Mouse (Mus musculus): Measurements from ENCODE around the gene Sh2b3. TPM values are rescaled to one million over a fixed set of nuclear protein-coding genes. Genes with fewer than 3 reads are reported as not detected.

Gene Sh2b3
- 77.7 and 81.7 TPM in 2 replicates for total RNA-seq (2017)

DNA sequence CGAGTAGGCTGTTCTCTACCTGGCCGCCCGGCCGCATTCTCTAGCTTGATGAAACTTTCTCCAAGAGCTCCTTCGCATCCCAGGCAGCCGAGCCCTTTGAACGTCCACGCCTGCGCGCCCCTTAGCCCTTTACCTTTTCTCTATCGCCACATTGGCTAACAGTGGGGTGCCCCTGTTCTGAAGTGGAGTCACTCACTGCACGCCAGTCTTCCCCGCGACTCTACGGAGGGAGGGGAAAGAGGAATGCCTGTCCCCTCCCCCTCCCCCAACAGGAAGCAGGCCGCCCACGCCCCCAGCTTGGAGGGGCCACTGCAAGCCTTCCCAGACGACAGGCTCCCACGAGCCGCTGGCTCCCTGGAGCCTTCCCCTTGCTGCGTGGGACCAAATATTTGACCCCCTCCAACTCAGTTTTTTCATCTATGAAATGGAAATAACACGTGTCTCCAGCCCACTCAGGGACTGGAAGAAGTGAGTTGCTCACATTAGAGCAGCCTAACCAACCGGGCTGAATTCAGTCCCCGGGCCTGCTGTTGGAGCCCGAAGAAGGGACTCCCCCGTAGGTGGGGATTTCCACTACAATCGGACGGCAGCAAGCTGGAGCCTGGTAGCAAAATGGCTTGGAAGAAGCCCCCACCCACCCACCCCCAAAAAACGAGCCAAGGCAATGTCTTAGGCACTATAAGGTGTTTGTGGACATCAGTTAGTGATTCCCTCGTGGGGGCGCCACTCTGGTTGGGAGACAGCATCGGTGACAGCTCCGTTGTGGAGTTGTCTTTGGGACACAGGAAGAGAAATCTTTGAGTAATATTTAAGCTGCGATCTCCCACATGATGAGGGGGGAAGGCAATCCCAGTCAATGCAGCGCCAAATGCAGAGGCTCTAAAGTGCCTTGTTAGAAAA lies at the start of gene Sh2b3:
Gene Sh2b3, minus strand, starts transcription at position 206 of the 900 bp plus-strand sequence.
- ATAC-seq (ENCODE audit: extremely low read depth, insufficient number of reproducible peaks, low FRiP score, poor library complexity, severe bottlenecking) = no peak

DNA sequence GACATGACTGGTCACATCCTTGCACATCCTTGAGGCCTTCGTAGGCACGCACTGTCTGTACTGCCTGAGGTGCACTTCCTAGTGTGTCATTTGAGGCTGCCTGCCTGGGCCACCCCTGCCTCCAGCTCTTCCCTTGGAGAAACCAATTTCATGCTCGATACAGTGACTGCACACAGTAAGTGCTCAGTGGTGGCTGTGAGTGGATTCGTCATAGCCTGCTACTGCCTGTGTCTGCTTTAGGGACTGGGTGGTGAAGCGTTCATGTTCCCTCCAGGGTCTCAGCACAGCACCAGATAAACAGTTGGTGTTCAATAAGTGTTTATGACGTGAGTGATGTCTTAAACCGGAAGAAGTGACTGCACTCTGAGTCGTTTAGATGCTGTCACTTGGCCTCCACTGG lies 45.9 kb upstream of the Sh2b3 start:
- no peak for ATAC-seq (ENCODE audit: extremely low read depth, insufficient number of reproducible peaks, low FRiP score, poor library complexity, severe bottlenecking)

DNA sequence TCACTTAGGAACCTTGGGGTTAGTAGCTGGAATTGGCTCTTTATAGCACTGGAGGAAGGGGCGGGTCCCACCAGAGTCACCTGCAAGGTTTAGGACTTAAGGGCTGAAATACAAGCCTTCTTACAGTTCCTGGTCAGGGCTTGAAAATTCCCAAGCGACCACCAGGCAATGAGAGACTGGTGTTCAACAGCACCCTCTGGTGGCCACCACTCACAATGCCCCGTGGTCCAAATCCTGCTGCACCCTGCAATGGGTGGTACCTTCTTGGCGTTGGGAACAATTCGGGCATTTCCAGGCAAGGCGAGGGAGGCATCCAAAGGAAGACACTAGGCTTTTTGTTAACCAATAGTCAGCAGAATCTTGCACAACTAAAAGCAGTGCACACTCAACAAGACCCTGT lies 41.8 kb upstream of the Sh2b3 start:
- ATAC-seq (ENCODE audit: extremely low read depth, insufficient number of reproducible peaks, low FRiP score, poor library complexity, severe bottlenecking) = no peak; the same call in 1 of the 2 replicates

DNA sequence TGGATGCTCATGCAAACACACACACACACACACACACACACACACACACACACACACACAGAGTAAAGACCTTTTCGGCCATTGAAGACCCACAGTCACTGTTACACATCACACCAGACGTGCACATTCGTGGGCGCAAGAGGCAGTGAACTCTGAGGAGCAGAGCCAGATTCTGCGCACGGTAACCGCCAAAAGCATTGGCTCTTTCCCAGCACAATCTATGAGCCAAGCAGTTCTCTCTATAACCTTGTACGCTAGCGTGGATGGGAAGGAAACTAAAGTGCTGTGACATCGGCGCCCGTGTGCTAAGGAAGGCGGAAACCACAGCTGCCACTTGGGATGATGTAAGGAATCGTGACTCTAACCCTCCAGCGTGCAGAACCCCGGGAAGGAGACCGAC lies 41.3 kb upstream of the Sh2b3 start:
- ATAC-seq (ENCODE audit: extremely low read depth, insufficient number of reproducible peaks, low FRiP score, poor library complexity, severe bottlenecking) = no peak

DNA sequence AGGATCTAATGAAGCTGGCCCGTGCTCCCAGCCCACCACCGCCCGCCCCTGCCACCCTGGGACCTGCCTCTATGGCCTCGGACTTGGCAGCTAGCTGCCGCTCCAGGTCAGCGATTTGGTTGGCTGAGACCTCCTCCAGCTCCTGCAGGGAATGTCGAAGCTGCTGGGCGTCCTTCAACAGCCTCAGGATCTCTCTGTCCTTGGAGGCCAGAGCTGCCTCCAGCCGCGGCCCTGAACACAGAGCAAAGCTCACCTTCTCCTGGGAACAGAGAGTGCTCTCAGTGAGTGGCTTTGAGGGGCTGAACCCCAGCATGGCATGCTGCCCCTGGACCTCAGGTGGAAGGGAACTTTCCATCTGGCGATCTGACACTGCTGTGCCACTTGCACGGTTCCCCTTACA lies 39.5 kb upstream of the Sh2b3 start:
- ATAC-seq (ENCODE audit: extremely low read depth, insufficient number of reproducible peaks, low FRiP score, poor library complexity, severe bottlenecking) = no peak

DNA sequence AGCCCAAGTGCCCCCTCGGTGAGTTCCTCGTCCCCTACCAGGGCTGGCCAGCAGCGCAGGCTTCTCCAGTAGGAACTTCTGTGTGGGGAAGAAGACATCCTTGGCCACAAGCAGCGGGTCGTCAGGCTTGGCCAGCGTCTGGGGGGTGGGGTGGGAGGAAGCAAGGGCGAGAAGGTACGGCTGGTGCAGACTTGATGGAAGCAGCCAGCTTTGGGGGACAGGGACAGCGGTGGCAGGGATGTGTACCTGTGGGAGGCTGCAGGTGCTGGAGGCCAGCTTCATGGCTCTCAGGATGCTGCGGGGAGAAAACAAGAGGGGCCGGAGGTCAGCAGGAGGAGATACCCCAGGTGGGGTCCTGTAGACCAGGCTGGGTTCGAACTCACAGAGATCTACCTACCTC lies 37.6 kb upstream of the Sh2b3 start:
- ATAC-seq (ENCODE audit: extremely low read depth, insufficient number of reproducible peaks, low FRiP score, poor library complexity, severe bottlenecking) = no peak

DNA sequence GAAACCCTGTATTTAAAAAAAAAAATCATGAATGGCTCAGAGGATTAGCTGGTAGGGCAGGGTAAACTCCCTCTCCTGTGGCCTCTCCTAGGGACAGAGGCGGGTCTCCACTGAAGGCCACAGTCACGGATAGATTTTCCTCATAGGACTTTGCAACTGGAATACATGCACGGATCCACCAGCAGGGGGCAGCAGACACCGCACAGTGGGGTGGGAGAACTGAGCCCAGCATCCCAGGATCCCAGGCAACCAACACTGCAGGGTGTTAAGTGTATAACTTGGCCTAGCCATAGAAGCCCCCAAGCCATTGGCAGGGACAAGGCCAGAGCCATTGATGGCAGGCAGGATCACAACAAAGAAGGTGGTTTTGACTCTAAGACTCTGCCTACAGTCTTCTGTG lies 34.7 kb upstream of the Sh2b3 start:
- ATAC-seq (ENCODE audit: extremely low read depth, insufficient number of reproducible peaks, low FRiP score, poor library complexity, severe bottlenecking) = no peak

DNA sequence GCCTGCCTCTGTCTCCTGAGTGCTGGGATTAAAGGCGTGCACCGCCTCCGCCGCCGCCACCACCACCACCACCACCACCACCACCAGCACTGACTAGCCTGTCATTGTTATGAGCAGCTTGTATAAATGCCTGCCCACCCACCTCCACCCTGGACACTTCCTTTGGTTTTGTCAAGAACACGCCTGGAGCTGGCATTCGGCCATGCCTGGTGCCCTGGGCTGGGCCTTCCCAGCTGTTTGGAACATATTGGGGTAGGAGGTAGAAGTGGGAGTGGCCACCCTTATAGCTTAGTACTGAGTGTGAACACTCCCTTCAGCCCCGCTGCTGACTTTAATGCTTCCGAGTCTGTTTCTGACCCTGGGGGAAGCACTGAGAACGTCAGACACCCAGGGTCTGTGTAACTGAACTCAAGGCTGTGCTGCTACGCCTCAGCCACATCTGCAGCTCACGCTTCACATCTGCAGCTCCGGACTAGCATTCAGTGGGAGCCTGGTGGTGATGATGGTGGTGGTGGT lies 34.1 kb upstream of the Sh2b3 start:
- no peak for ATAC-seq (ENCODE audit: extremely low read depth, insufficient number of reproducible peaks, low FRiP score, poor library complexity, severe bottlenecking)

DNA sequence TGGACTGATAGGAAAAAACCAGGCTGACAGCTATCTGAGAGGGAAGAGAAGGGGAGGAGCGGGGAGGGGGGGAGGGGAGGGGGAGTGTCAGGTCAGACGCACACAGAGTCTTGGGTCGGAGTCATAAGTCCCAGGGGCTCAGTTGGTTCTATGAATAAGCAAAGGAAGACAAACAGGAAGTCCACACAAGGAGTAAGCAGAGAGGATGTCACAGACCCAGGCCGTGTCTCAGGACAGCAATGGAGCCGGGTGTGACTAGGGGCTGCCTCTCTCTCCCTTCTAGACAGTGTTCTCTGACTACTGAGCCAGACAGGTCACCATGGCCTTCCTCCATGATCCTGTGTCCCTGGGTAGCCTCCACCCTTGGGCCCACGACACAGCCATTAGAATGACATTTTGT lies 33.4 kb upstream of the Sh2b3 start:
- ATAC-seq (ENCODE audit: extremely low read depth, insufficient number of reproducible peaks, low FRiP score, poor library complexity, severe bottlenecking) = no peak

DNA sequence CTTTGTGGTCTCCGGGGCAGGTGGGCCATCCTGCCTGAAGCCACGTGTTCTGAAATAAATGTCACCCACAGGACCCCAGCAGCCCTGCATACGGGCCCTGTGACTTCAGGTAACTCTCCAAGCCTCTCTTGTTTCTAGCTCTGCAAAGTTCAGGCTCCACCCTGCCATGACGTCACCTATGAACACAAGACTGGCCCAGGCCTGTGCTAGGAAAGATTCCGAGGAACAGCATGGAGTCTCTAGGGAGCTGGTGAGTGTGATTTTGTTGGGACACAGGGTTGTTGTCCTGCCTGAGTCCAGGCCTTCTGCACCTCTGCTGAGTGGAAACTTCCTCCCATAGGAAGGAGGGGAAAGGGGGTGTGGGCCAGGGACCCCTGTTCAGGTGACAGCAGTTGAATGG lies 30.5 kb upstream of the Sh2b3 start:
- no peak for ATAC-seq (ENCODE audit: extremely low read depth, insufficient number of reproducible peaks, low FRiP score, poor library complexity, severe bottlenecking)

DNA sequence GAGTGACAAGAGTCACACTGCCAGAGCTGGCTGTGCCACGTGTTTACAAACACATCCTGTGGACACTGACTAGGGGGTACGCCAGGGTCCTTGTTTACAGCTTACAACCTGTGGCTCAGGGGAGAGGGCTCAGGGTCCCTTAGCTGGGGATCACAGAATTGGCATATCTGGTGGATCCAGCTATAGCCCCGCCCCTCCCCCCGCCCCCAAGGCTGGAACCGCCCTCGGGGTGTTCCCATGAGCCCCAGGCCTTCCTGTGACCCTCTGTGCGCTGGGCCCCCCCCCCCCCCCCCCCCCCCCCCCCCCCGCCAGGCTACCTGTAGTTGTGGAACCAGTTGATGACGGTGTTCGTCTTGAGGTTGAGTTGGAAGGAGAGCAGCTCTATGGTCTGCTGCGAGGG lies 26.9 kb upstream of the Sh2b3 start:
- ATAC-seq (ENCODE audit: extremely low read depth, insufficient number of reproducible peaks, low FRiP score, poor library complexity, severe bottlenecking) = no peak

DNA sequence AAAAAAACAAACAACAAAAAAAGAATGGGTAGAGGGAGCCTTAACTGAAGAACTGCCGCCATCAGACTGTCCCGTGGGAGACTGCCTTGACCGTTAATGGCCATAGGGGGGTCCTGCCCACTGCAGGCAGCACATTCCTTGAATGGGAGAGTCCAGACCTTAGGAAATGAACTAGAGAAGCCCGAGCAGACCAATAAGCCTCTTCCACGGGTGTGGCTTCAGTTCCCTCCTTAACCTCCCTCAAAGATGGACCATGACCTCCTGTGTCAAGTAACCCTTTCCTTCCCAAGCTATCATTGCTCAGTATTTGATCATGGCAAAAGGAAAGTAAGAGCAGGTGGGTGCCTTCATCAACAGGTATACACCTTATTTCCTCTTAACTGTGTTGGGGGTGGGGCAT lies 24.5 kb upstream of the Sh2b3 start:
- no peak for ATAC-seq (ENCODE audit: extremely low read depth, insufficient number of reproducible peaks, low FRiP score, poor library complexity, severe bottlenecking)

DNA sequence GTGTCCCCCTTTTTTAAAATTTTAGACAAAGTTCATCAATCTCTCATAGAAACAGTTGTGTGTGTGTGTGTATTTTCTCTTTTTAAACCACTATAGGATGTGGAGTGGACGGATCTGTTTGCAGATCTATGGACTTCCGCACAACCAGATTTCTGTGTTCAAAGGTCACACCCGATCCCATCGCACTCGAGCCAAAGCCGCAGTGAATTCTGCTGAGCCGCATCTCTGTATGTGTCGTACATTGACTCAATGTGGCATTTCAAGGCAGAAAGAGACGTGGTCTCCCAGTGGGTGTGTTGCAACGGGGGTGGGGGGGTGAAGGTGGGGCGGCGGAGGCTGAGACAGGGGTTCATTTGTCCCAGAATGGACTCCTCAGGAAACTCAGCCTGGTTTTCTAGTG lies 21.0 kb upstream of the Sh2b3 start:
- ATAC-seq (ENCODE audit: extremely low read depth, insufficient number of reproducible peaks, low FRiP score, poor library complexity, severe bottlenecking) = no peak

DNA sequence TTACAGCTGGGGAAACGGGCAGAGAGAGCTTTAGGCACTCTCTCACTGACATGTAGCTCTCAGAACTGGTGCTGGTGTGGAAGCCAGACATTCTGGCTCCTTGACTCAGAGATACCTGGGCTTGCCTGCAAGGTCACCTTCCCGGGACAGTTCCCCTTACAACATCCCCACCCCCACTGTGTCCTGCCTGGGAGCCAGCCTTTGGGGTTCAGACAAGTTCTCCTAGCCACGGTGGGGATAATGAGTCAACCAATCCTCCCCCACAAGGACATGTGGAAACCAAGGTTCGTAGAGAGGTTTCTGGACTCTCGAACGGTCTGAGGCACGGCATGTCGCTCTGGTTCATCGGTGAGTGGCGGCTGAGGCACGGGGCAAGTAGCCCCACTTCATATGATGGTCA lies 19.3 kb upstream of the Sh2b3 start:
- ATAC-seq (ENCODE audit: extremely low read depth, insufficient number of reproducible peaks, low FRiP score, poor library complexity, severe bottlenecking) = no peak

DNA sequence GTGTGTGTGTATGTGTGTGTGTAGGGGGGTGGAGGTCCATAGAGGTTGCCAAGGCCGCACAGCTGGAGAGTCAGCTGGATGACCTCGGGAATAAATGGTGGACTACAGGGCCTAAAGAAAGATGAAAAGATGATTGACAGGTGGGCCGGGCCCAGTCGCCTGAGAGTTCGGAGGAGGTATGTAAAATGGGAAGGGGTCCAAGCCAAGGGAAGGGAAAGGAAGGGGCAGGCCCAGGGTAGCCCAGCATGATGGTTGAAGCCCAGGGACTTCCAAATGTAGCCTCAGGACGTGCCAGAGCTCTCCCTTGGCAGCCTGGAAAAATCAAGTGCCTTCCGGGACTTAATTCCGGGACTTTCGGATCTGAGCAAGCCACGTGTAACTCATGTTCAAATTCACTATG lies 17.3 kb upstream of the Sh2b3 start:
- ATAC-seq (ENCODE audit: extremely low read depth, insufficient number of reproducible peaks, low FRiP score, poor library complexity, severe bottlenecking) = no peak

DNA sequence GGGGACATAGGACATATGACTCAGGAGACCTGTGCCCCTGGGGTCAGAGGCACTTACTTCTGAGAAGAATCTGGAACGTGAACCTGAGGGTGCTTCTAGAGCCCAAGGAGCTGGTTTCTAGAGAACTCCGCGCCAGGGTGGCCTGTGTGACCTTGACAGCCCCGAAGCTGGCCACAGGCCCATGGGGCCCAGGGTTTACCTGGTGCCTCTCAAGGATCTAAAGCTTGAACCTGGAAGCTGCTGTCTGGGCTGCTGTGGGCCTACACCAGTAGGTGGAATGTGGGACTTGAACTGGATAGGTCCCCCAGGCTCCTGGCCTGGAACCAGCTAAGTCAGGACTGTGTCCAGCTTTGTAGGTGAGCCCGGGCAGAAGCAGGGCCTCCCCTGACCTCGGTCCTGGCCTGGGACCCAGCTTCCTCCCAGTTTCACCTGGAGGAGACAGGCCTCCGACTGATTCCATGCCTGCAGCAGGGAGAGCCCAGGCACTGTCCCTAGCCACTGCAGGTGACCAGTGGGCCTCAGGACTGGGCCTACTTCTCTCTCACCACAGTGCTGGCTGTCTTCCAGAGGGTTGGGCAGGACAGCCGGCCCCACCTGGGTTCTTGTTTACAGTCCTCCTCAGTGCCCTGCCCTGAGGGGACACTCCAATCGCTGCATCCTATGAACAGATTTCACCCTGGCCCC lies 16.1 kb upstream of the Sh2b3 start:
- no peak for ATAC-seq (ENCODE audit: extremely low read depth, insufficient number of reproducible peaks, low FRiP score, poor library complexity, severe bottlenecking)

DNA sequence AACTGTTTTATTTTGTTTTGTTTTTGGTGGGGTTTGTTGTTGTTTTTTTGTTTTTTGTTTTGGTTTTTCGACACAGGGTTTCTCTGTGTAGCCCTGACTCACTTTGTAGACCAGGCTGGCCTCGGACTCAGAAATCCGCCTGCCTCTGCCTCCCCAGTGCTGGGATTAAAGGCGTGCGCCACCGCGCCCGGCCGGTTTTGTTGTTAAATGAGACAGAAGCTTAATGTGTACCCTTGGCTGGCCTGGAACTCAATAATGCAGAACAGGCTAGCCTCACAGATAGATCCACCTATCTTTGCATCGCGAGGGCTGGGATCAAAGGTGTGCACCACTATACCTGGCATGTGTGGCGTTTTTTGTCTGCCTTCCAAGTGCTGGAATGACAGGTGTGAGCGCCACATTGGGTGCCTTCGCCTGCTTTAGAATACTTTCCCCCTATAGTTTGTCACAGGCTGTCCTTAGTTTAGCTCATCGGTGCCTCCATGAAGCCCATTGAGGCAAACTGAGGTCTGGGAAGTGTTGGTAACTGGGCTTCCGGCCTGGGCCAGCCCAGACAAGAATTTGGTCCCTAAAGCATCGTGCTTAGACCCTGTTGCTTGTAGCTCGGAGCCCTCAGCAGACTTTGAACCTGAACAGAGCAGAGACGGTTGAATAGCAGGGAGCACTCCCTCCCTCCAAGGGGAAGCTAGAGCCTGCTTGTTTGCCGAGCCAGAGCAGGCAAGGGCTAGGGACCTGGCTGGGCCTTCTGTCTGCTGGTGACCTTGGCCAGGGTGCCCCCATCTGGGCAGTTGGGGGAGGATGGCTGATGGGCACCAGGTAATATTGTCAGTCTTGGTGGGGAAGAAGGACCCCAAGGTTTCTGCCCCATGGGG lies 12.3 kb upstream of the Sh2b3 start:
- ATAC-seq (ENCODE audit: extremely low read depth, insufficient number of reproducible peaks, low FRiP score, poor library complexity, severe bottlenecking) = no peak

DNA sequence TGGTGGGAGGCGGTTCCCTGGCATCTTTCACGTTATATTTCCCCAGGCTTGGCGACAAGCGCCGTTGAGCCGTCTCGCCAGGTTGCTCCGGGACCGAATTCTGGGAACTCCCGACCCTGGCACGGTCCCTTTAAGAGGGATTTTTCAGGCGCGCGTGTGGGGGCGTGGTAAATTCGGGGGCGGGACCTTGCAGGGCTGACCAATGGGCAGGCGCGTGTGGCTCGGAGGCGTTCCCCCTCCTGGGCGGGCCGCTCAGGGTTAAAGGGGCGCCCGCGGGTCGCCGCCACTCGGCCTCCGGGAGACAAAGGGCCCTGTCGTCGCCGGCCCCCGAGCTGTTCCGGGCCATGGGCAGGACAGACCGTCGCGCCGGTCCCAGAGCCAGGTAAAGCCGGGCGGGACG lies 11.3 kb upstream of the Sh2b3 start, which contains the start of gene Pheta1:
Gene Pheta1, plus strand, starts transcription at position 242 of the 400 bp plus-strand sequence.
- ATAC-seq (ENCODE audit: extremely low read depth, insufficient number of reproducible peaks, low FRiP score, poor library complexity, severe bottlenecking) = peak; percentile 79

DNA sequence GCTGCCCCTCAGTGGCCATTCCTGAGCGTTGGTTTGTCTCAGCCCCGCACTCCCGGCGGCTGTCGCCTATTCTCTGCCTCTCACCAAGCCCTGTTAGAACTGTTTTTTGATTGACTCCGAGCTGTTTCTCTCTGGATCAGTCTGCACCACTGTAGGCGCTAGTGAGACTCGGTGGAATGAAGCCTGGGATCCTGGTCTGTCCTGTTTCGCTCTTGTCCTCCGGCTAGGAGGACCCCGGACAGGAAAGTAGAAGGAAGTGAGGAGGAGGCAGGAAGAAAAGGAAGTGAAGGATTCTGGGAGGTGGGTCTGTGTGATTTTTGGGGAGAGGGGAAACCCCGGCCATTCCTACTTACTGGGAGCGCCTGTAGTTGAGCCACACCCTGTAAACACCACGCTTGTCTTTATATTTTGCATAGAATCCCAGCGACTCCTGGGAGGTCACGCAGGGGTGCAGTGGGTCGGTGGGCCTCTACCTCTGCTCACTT lies 10.6 kb upstream of the Sh2b3 start:
- ATAC-seq (ENCODE audit: extremely low read depth, insufficient number of reproducible peaks, low FRiP score, poor library complexity, severe bottlenecking) = no peak
